Mouse (Mus musculus): Measurements from ENCODE around the gene Nlrp9b. TPM values are rescaled to one million over a fixed set of nuclear protein-coding genes. Genes with fewer than 3 reads are reported as not detected.
A peak's percentile ranks its signal among the peaks of the same experiment; 100 is the strongest.
"Not testable (repeated sequence)": the region's sequence is repeated elsewhere in the genome, so short reads cannot be mapped to it uniquely, and the experiment has no call there.

Nlrp9b gene
- not detected in 2 replicates for polyA plus RNA-seq (2014; fragmentation: Nextera tagmentation; extraction: Ambion mirVana)

- H3K4me2 ChIP-seq (ENCODE audit: low read length); H3K27ac ChIP-seq (ENCODE audit: low read depth); DNase-seq (ENCODE audit: low spot score); H3K4me3 ChIP-seq (ENCODE audit: low read depth, low read length); H3K9ac ChIP-seq (ENCODE audit: low read length); H3K36me3 ChIP-seq (ENCODE audit: control insufficient read depth, insufficient read depth, low read length); ATAC-seq (replicated peaks; ENCODE audit: low FRiP score, low TSS enrichment, low read depth); H3K4me1 ChIP-seq (replicated peaks; ENCODE audit: control insufficient read depth, insufficient read depth, low read length); H3K27me3 ChIP-seq (replicated peaks; ENCODE audit: control insufficient read depth, insufficient read depth, low read length); H3K9me3 ChIP-seq (ENCODE audit: control insufficient read depth, low read length): not testable (repeated sequence)
- WGBS, result 63% methylated on average over 8 of the region's 8 CpGs
Measured at GRCm38 (mm10) chr7:19991165-19991564, at the start of gene Nlrp9b. Gene Nlrp9b (plus strand): TSS chr7:19991465.

- no peak overlapping the region for H3K9ac ChIP-seq (ENCODE audit: low read length)
- no peaks in the 10 kb centered on the region for H3K36me3 ChIP-seq (ENCODE audit: control insufficient read depth, insufficient read depth, low read length)
- H3K4me2 ChIP-seq (ENCODE audit: low read length), result no peak overlapping the region
- 88% methylated on average over 8 of the region's 8 CpGs for WGBS
- no peak for DNase-seq (ENCODE audit: low spot score)
- no peak overlapping the region for H3K27ac ChIP-seq (ENCODE audit: low read depth)
- H3K27me3 ChIP-seq (replicated peaks; ENCODE audit: control insufficient read depth, insufficient read depth, low read length), result no peaks in the 10 kb centered on the region
- no peak for ATAC-seq (replicated peaks; ENCODE audit: low FRiP score, low TSS enrichment, low read depth)
- H3K4me1 ChIP-seq (replicated peaks; ENCODE audit: control insufficient read depth, insufficient read depth, low read length), result no peaks in the 10 kb centered on the region
- H3K4me3 ChIP-seq (ENCODE audit: low read depth, low read length), result no peak overlapping the region
- no peaks in the 10 kb centered on the region for H3K9me3 ChIP-seq (ENCODE audit: control insufficient read depth, low read length)
Measured at GRCm38 (mm10) chr7:19944709-19945108, 46.6 kb upstream of the Nlrp9b start.

- Histone ChIP-seq H3K36me3 (ENCODE audit: control insufficient read depth, insufficient read depth, low read length) (no peaks in the 10 kb centered on the region), H3K27me3 (replicated peaks; ENCODE audit: control insufficient read depth, insufficient read depth, low read length) (no peaks in the 10 kb centered on the region), H3K27ac (ENCODE audit: low read depth) (no peak overlapping the region), H3K9me3 (ENCODE audit: control insufficient read depth, low read length) (no peaks in the 10 kb centered on the region), H3K4me2 (ENCODE audit: low read length) (no peak overlapping the region), H3K4me3 (ENCODE audit: low read depth, low read length) (no peak overlapping the region), H3K9ac (ENCODE audit: low read length) (no peak overlapping the region), H3K4me1 (replicated peaks; ENCODE audit: control insufficient read depth, insufficient read depth, low read length) (no peaks in the 10 kb centered on the region)
- WGBS, result 94% methylated on average over 5 of the region's 5 CpGs
- ATAC-seq (replicated peaks; ENCODE audit: low FRiP score, low TSS enrichment, low read depth), result no peak
- DNase-seq (ENCODE audit: low spot score), result no peak
Measured at GRCm38 (mm10) chr7:19945201-19945600, 46.1 kb upstream of the Nlrp9b start.

- WGBS, result 73% methylated on average over 13 of the region's 13 CpGs
Measured at GRCm38 (mm10) chr7:19945821-19946515, 45.3 kb upstream of the Nlrp9b start.

GRCm38 (mm10) chr7:19948956-19949355, 42.3 kb upstream of the Nlrp9b start:
- Histone ChIP-seq H3K4me3 (ENCODE audit: low read depth, low read length) (no peak overlapping the region), H3K9ac (ENCODE audit: low read length) (no peak overlapping the region), H3K4me1 (replicated peaks; ENCODE audit: control insufficient read depth, insufficient read depth, low read length) (peaks cover 9% of the 10 kb centered on the region; the same call in 1 of the 2 replicates), H3K9me3 (ENCODE audit: control insufficient read depth, low read length) (no peaks in the 10 kb centered on the region), H3K27me3 (replicated peaks; ENCODE audit: control insufficient read depth, insufficient read depth, low read length) (no peaks in the 10 kb centered on the region), H3K4me2 (ENCODE audit: low read length) (no peak overlapping the region), H3K36me3 (ENCODE audit: control insufficient read depth, insufficient read depth, low read length) (no peaks in the 10 kb centered on the region), H3K27ac (ENCODE audit: low read depth) (no peak overlapping the region)
- WGBS, result 78% methylated on average over 12 of the region's 12 CpGs
- DNase-seq (ENCODE audit: low spot score), result no peak
- ATAC-seq (replicated peaks; ENCODE audit: low FRiP score, low TSS enrichment, low read depth), result no peak

More at GRCm38 (mm10) chr7:19945821-19946515, 45.3 kb upstream of the Nlrp9b start:
- H3K27ac ChIP-seq (ENCODE audit: low read depth), result no peak overlapping the region
- ATAC-seq (replicated peaks; ENCODE audit: low FRiP score, low TSS enrichment, low read depth), result no peak
- no peak overlapping the region for H3K4me3 ChIP-seq (ENCODE audit: low read depth, low read length)
- no peaks in the 10 kb centered on the region for H3K36me3 ChIP-seq (ENCODE audit: control insufficient read depth, insufficient read depth, low read length)
- H3K4me2 ChIP-seq (ENCODE audit: low read length), result no peak overlapping the region
- H3K9me3 ChIP-seq (ENCODE audit: control insufficient read depth, low read length), result no peaks in the 10 kb centered on the region
- no peak overlapping the region for H3K9ac ChIP-seq (ENCODE audit: low read length)
- H3K27me3 ChIP-seq (replicated peaks; ENCODE audit: control insufficient read depth, insufficient read depth, low read length), result no peaks in the 10 kb centered on the region
- H3K4me1 ChIP-seq (replicated peaks; ENCODE audit: control insufficient read depth, insufficient read depth, low read length), result no peaks in the 10 kb centered on the region
- no peak for DNase-seq (ENCODE audit: low spot score)

- no peak for DNase-seq (ENCODE audit: low spot score)
- Histone ChIP-seq H3K27ac (ENCODE audit: low read depth) (no peak overlapping the region), H3K4me1 (replicated peaks; ENCODE audit: control insufficient read depth, insufficient read depth, low read length) (peaks cover 9% of the 10 kb centered on the region; the same call in 1 of the 2 replicates), H3K4me3 (ENCODE audit: low read depth, low read length) (no peak overlapping the region), H3K9ac (ENCODE audit: low read length) (no peak overlapping the region), H3K27me3 (replicated peaks; ENCODE audit: control insufficient read depth, insufficient read depth, low read length) (no peaks in the 10 kb centered on the region), H3K4me2 (ENCODE audit: low read length) (no peak overlapping the region), H3K36me3 (ENCODE audit: control insufficient read depth, insufficient read depth, low read length) (no peaks in the 10 kb centered on the region), H3K9me3 (ENCODE audit: control insufficient read depth, low read length) (no peaks in the 10 kb centered on the region)
- 53% methylated on average over 10 of the region's 10 CpGs for WGBS
- ATAC-seq (replicated peaks; ENCODE audit: low FRiP score, low TSS enrichment, low read depth), result no peak
Measured at GRCm38 (mm10) chr7:19949996-19950395, 41.3 kb upstream of the Nlrp9b start.

- H3K9ac ChIP-seq (ENCODE audit: low read length), result no peak within 1 kb of the TSS
- H3K27me3 ChIP-seq (replicated peaks; ENCODE audit: control insufficient read depth, insufficient read depth, low read length), result no peaks in the 10 kb centered on the region
- whole genome bisulfite sequencing, result 44% methylated on average over 9 of the region's 9 CpGs
- DNase-seq (ENCODE audit: low spot score), result no peak
- peaks cover 9% of the 10 kb centered on the region; the same call in 1 of the 2 replicates for H3K4me1 ChIP-seq (replicated peaks; ENCODE audit: control insufficient read depth, insufficient read depth, low read length)
- peak; percentile 52 for ATAC-seq (replicated peaks; ENCODE audit: low FRiP score, low TSS enrichment, low read depth)
- no peak within 1 kb of the TSS for H3K4me3 ChIP-seq (ENCODE audit: low read depth, low read length)
- H3K36me3 ChIP-seq (ENCODE audit: control insufficient read depth, insufficient read depth, low read length), result no peaks in the 10 kb centered on the region
- no peak within 1 kb of the TSS for H3K27ac ChIP-seq (ENCODE audit: low read depth)
- no peak within 1 kb of the TSS for H3K4me2 ChIP-seq (ENCODE audit: low read length)
- no peaks in the 10 kb centered on the region for H3K9me3 ChIP-seq (ENCODE audit: control insufficient read depth, low read length)
Measured at GRCm38 (mm10) chr7:19950589-19950988, 40.7 kb upstream of the Nlrp9b start, which contains the start of gene Igsf23. Gene Igsf23 (minus strand): TSS chr7:19950756.

- Histone ChIP-seq H3K4me2 (ENCODE audit: low read length) (no peak overlapping the region), H3K27ac (ENCODE audit: low read depth) (no peak overlapping the region), H3K9ac (ENCODE audit: low read length) (no peak overlapping the region), H3K36me3 (ENCODE audit: control insufficient read depth, insufficient read depth, low read length) (no peaks in the 10 kb centered on the region), H3K9me3 (ENCODE audit: control insufficient read depth, low read length) (no peaks in the 10 kb centered on the region), H3K27me3 (replicated peaks; ENCODE audit: control insufficient read depth, insufficient read depth, low read length) (no peaks in the 10 kb centered on the region), H3K4me1 (replicated peaks; ENCODE audit: control insufficient read depth, insufficient read depth, low read length) (peaks cover 9% of the 10 kb centered on the region; the same call in 1 of the 2 replicates), H3K4me3 (ENCODE audit: low read depth, low read length) (no peak overlapping the region)
- ATAC-seq (replicated peaks; ENCODE audit: low FRiP score, low TSS enrichment, low read depth) (peak; percentile 69), DNase-seq (ENCODE audit: low spot score) (no peak)
- WGBS, result 54% methylated on average over 10 of the region's 10 CpGs
Measured at GRCm38 (mm10) chr7:19952320-19952986, 38.8 kb upstream of the Nlrp9b start.

Data from intestine, embryonic 14.5 days (tissue).